Mouse (Mus musculus): ENCODE measurements around the gene Gm26566. TPM values are rescaled to one million over a fixed set of nuclear protein-coding genes. Genes with fewer than 3 reads are reported as not detected.

Gene Gm26566
- polyA plus RNA-seq (2014; fragmentation: Nextera tagmentation; extraction: Ambion mirVana), result 2.4 and 3.2 TPM in 2 replicates

- H3K9me3 ChIP-seq (ENCODE audit: control insufficient read depth, low read length), result no peaks in the 10 kb centered on the region
- DNase-seq (ENCODE audit: low spot score) (peak; percentile 92), ATAC-seq (ENCODE audit: low FRiP score) (peak; percentile 99)
- peak within 1 kb of the TSS; percentile 99 for H3K9ac ChIP-seq
- WGBS, result under 1% methylated on average over 80 of the region's 82 CpGs
- H3K4me2 ChIP-seq (replicated peaks), result peak within 1 kb of the TSS; percentile 88
- peak within 1 kb of the TSS; percentile 94 for H3K4me3 ChIP-seq (replicated peaks; ENCODE audit: low read length)
- H3K36me3 ChIP-seq (replicated peaks; ENCODE audit: control insufficient read depth, insufficient read depth), result peaks cover 10% of the 10 kb centered on the region
- peak within 1 kb of the TSS; percentile 98 for H3K27ac ChIP-seq
- no peaks in the 10 kb centered on the region for H3K27me3 ChIP-seq (ENCODE audit: control insufficient read depth, insufficient read depth, low read length)
- H3K4me1 ChIP-seq (replicated peaks; ENCODE audit: control insufficient read depth, insufficient read depth, low read length), result peaks cover 35% of the 10 kb centered on the region
Measured at GRCm38 (mm10) chr4:88721791-88722721, at the start of gene Gm26566, which contains the start of gene Klhl9. Gm26566 (plus strand) TSS chr4:88721805. Klhl9 (minus strand) TSS chr4:88722465.

GRCm38 (mm10) chr4:88676824-88677223, 44.8 kb upstream of the Gm26566 start, which contains the start of gene Ifna16:
Ifna16 (minus strand) TSS chr4:88676924.
- H3K27me3 ChIP-seq (ENCODE audit: control insufficient read depth, insufficient read depth, low read length), result no peaks in the 10 kb centered on the region
- no peaks in the 10 kb centered on the region for H3K36me3 ChIP-seq (replicated peaks; ENCODE audit: control insufficient read depth, insufficient read depth)
- no peak within 1 kb of the TSS for H3K27ac ChIP-seq
- H3K9me3 ChIP-seq (ENCODE audit: control insufficient read depth, low read length), result no peaks in the 10 kb centered on the region
- ATAC-seq (ENCODE audit: low FRiP score) (no peak), DNase-seq (ENCODE audit: low spot score) (no peak)
- WGBS, result 87% methylated on average over 1 of the region's 1 CpGs
- H3K9ac ChIP-seq, result no peak within 1 kb of the TSS
- no peak within 1 kb of the TSS for H3K4me2 ChIP-seq (replicated peaks)
- no peaks in the 10 kb centered on the region for H3K4me1 ChIP-seq (replicated peaks; ENCODE audit: control insufficient read depth, insufficient read depth, low read length)
- no peak within 1 kb of the TSS for H3K4me3 ChIP-seq (replicated peaks; ENCODE audit: low read length)

- DNase-seq (ENCODE audit: low spot score), result peak; percentile 60
- no peak for ATAC-seq (ENCODE audit: low FRiP score)
- Histone ChIP-seq H3K9me3 (ENCODE audit: control insufficient read depth, low read length) (no peaks in the 10 kb centered on the region), H3K4me3 (replicated peaks; ENCODE audit: low read length) (no peak overlapping the region), H3K9ac (no peak overlapping the region), H3K27me3 (ENCODE audit: control insufficient read depth, insufficient read depth, low read length) (no peaks in the 10 kb centered on the region), H3K36me3 (replicated peaks; ENCODE audit: control insufficient read depth, insufficient read depth) (no peaks in the 10 kb centered on the region), H3K4me2 (replicated peaks) (no peak overlapping the region), H3K4me1 (replicated peaks; ENCODE audit: control insufficient read depth, insufficient read depth, low read length) (no peaks in the 10 kb centered on the region), H3K27ac (no peak overlapping the region)
- WGBS, result 51% methylated on average over 8 of the region's 8 CpGs
Measured at GRCm38 (mm10) chr4:88680362-88680761, 41.2 kb upstream of the Gm26566 start.

DNA sequence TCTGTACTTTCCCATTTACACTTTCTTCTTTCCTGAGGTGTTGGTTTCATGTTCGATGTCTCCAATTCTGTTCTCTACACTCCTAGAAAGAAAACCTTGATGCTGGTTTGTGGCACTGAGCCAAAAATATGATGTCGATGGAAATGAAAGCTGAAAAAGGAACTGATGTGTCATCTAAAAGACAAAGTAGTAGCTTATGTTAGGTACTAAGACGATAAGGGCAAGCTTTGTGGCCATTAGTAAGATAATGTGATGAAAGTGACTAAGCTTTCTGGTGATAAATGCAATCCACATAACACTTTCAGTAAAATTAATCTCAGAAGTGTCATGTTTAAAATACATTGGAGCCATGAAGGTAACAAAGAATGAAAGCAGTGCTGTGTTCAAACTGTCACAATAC, 40.3 kb upstream of the Gm26566 start:
- H3K4me3 ChIP-seq (replicated peaks; ENCODE audit: low read length), result no peak overlapping the region
- no peak overlapping the region for H3K27ac ChIP-seq
- no peaks in the 10 kb centered on the region for H3K4me1 ChIP-seq (replicated peaks; ENCODE audit: control insufficient read depth, insufficient read depth, low read length)
- H3K9me3 ChIP-seq (ENCODE audit: control insufficient read depth, low read length), result no peaks in the 10 kb centered on the region
- no peak overlapping the region for H3K4me2 ChIP-seq (replicated peaks)
- H3K27me3 ChIP-seq (ENCODE audit: control insufficient read depth, insufficient read depth, low read length), result no peaks in the 10 kb centered on the region
- no peaks in the 10 kb centered on the region for H3K36me3 ChIP-seq (replicated peaks; ENCODE audit: control insufficient read depth, insufficient read depth)
- ATAC-seq (ENCODE audit: low FRiP score) (no peak), DNase-seq (ENCODE audit: low spot score) (no peak)
- WGBS, result 83% methylated on average over 3 of the region's 3 CpGs
- H3K9ac ChIP-seq, result no peak overlapping the region

GRCm38 (mm10) chr4:88683812-88684211, 37.8 kb upstream of the Gm26566 start, which contains the start of gene Ifna2:
Ifna2 (minus strand) TSS chr4:88683912.
- H3K27me3 ChIP-seq (ENCODE audit: control insufficient read depth, insufficient read depth, low read length), result no peaks in the 10 kb centered on the region
- no peak within 1 kb of the TSS for H3K4me2 ChIP-seq (replicated peaks)
- WGBS, result 95% methylated on average over 1 of the region's 1 CpGs
- H3K9me3 ChIP-seq (ENCODE audit: control insufficient read depth, low read length), result no peaks in the 10 kb centered on the region
- H3K9ac ChIP-seq, result no peak within 1 kb of the TSS
- no peak within 1 kb of the TSS for H3K4me3 ChIP-seq (replicated peaks; ENCODE audit: low read length)
- no peak within 1 kb of the TSS for H3K27ac ChIP-seq
- ATAC-seq (ENCODE audit: low FRiP score) (no peak), DNase-seq (ENCODE audit: low spot score) (no peak)
- H3K36me3 ChIP-seq (replicated peaks; ENCODE audit: control insufficient read depth, insufficient read depth), result no peaks in the 10 kb centered on the region
- no peaks in the 10 kb centered on the region for H3K4me1 ChIP-seq (replicated peaks; ENCODE audit: control insufficient read depth, insufficient read depth, low read length)

DNA sequence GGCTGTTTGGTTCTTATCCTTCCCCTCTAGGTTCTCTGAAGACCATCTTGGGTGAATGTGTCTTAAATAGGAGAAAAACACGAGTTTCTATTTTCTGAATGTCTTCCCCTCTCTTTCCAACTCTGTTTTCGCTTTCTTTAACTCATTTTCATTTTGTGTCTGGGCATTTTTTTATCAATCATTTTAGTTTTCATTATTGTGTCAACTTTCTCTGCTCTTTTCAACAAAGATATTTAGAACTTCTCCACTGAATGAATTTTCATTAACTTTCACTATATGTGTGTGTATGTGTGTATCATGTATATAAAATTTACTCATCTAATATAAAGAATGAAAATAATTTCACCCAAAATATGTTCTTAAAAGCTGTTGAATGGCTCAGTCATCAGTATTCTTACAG, 30.3 kb upstream of the Gm26566 start, which contains the start of gene Ifnab:
Ifnab (minus strand) TSS at position 101 of the 400 bp plus-strand sequence.
- H3K9me3 ChIP-seq (ENCODE audit: control insufficient read depth, low read length), result no peaks in the 10 kb centered on the region
- no peaks in the 10 kb centered on the region for H3K4me1 ChIP-seq (replicated peaks; ENCODE audit: control insufficient read depth, insufficient read depth, low read length)
- no peak within 1 kb of the TSS for H3K4me3 ChIP-seq (replicated peaks; ENCODE audit: low read length)
- H3K4me2 ChIP-seq (replicated peaks), result no peak within 1 kb of the TSS
- H3K27me3 ChIP-seq (ENCODE audit: control insufficient read depth, insufficient read depth, low read length), result no peaks in the 10 kb centered on the region
- no peak for ATAC-seq (ENCODE audit: low FRiP score)
- no peak within 1 kb of the TSS for H3K27ac ChIP-seq
- no peaks in the 10 kb centered on the region for H3K36me3 ChIP-seq (replicated peaks; ENCODE audit: control insufficient read depth, insufficient read depth)
- WGBS, result 60% methylated on average over 2 of the region's 2 CpGs
- H3K9ac ChIP-seq, result no peak within 1 kb of the TSS
- no peak for DNase-seq (ENCODE audit: low spot score)

DNA sequence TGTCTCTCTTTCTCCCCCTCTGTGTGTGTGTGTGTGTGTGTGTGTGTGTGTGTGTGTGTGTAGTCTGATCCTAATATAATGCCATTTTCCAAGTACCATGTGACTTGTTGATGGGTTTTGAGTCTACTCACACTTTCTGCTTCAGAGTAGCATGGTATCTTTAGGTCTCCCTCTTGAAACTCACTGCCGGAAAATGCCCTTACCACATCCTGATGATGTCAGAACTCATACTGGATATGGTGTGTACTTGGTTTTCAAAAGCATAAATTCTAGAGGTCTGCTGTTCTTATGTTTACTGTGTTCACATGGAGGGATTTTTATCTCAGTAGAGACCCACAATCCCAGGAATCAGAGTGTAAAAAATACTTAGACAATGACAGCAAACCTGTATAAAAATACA, 29.1 kb upstream of the Gm26566 start:
- Histone ChIP-seq H3K4me3 (replicated peaks; ENCODE audit: low read length) (no peak overlapping the region), H3K9me3 (ENCODE audit: control insufficient read depth, low read length) (no peaks in the 10 kb centered on the region), H3K4me2 (replicated peaks) (no peak overlapping the region), H3K4me1 (replicated peaks; ENCODE audit: control insufficient read depth, insufficient read depth, low read length) (no peaks in the 10 kb centered on the region), H3K9ac (no peak overlapping the region), H3K36me3 (replicated peaks; ENCODE audit: control insufficient read depth, insufficient read depth) (no peaks in the 10 kb centered on the region), H3K27ac (no peak overlapping the region), H3K27me3 (ENCODE audit: control insufficient read depth, insufficient read depth, low read length) (no peaks in the 10 kb centered on the region)
- no peak for DNase-seq (ENCODE audit: low spot score)
- ATAC-seq (ENCODE audit: low FRiP score), result no peak
- 92% methylated on average over 1 of the region's 1 CpGs for WGBS

DNA sequence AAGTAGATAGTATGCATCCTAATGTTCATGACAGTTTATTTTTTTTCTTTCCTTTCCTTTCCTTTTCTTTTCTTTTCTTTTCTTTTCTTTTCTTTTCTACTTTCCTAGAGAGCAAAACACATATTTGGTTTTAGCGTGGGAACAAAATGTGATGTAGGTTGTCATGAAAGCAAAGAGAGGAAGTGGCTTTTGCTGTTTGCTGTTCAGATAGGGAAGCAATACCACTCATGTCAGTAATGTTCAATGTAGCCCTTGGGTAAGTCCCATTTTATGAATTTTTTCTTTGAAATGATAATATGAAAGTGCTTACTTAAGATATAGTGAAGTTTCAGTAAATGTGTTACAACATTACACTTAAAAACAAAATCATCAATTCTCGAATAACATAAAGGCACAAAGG, 28.2 kb upstream of the Gm26566 start:
- ATAC-seq (ENCODE audit: low FRiP score) (no peak), DNase-seq (ENCODE audit: low spot score) (no peak)
- H3K36me3 ChIP-seq (replicated peaks; ENCODE audit: control insufficient read depth, insufficient read depth), result no peaks in the 10 kb centered on the region
- H3K9me3 ChIP-seq (ENCODE audit: control insufficient read depth, low read length), result no peaks in the 10 kb centered on the region
- no peak overlapping the region for H3K9ac ChIP-seq
- WGBS, result 94% methylated on average over 2 of the region's 2 CpGs
- H3K4me1 ChIP-seq (replicated peaks; ENCODE audit: control insufficient read depth, insufficient read depth, low read length), result no peaks in the 10 kb centered on the region
- H3K27ac ChIP-seq, result no peak overlapping the region
- no peaks in the 10 kb centered on the region for H3K27me3 ChIP-seq (ENCODE audit: control insufficient read depth, insufficient read depth, low read length)
- no peak overlapping the region for H3K4me2 ChIP-seq (replicated peaks)
- H3K4me3 ChIP-seq (replicated peaks; ENCODE audit: low read length), result no peak overlapping the region

- WGBS, result 27% methylated on average over 3 of the region's 3 CpGs
- Histone ChIP-seq H3K27me3 (ENCODE audit: control insufficient read depth, insufficient read depth, low read length) (no peaks in the 10 kb centered on the region), H3K4me1 (replicated peaks; ENCODE audit: control insufficient read depth, insufficient read depth, low read length) (no peaks in the 10 kb centered on the region), H3K27ac (no peak overlapping the region), H3K4me3 (replicated peaks; ENCODE audit: low read length) (no peak overlapping the region), H3K9ac (no peak overlapping the region), H3K9me3 (ENCODE audit: control insufficient read depth, low read length) (no peaks in the 10 kb centered on the region), H3K36me3 (replicated peaks; ENCODE audit: control insufficient read depth, insufficient read depth) (no peaks in the 10 kb centered on the region), H3K4me2 (replicated peaks) (no peak overlapping the region)
- DNase-seq (ENCODE audit: low spot score) (peak; percentile 86), ATAC-seq (ENCODE audit: low FRiP score) (peak; percentile 84)
Measured at GRCm38 (mm10) chr4:88696237-88696884, 25.2 kb upstream of the Gm26566 start.
